Mouse (Mus musculus): ENCODE measurements around the gene Tcf19. TPM values are rescaled to one million over a fixed set of nuclear protein-coding genes. Genes with fewer than 3 reads are reported as not detected.

The Tcf19 gene
- total and polyA plus RNA-seq, 3 experiments: 29.7 to 38.4 (median 37.7) TPM

GRCm38 (mm10) chr17:35502762-35503161, 13.9 kb downstream of the Tcf19 start:
- Histone ChIP-seq H3K9me3 (replicated peaks; ENCODE audit: low read length) (no peaks in the 10 kb centered on the region), H3K9ac (ENCODE audit: insufficient read depth, low read depth) (no peak overlapping the region), H3K4me1 (ENCODE audit: control insufficient read depth in 1 of 2, insufficient read depth in 2 of 2) (peaks cover 0 to 6% of the 10 kb centered on the region in 2 experiments; a peak in 1 of 4 replicates), H3K4me2 (ENCODE audit: insufficient read depth, low read depth, poor library complexity, severe bottlenecking) (no peak overlapping the region), H3K36me3 (replicated peaks in 1 of 2; ENCODE audit: control insufficient read depth in 1 of 2, insufficient read depth in 1 of 2, low read length in 1 of 2) (no peaks in the 10 kb centered on the region), H3K27ac (ENCODE audit: insufficient read depth, low read depth) (no peak overlapping the region), H3K27me3 (replicated peaks) (peaks cover 9% of the 10 kb centered on the region), H3K79me2 (replicated peaks; ENCODE audit: control insufficient read depth, extremely low read depth, insufficient read depth, poor library complexity, severe bottlenecking) (no peaks in the 10 kb centered on the region), H3K4me3 (replicated peaks in 1 of 3; ENCODE audit: low read depth in 2 of 3, low read length in 2 of 3, poor library complexity in 1 of 3) (no peak overlapping the region)
- no peak for TF ChIP-seq TCF12 (IDR thresholded peaks at IDR 0.05; ENCODE audit: low read depth, low read length)
- no peak for TF ChIP-seq ZC3H11A (IDR thresholded peaks at IDR 0.05; ENCODE audit: low read depth, low read length)
- no peak for TF ChIP-seq CHD2 (IDR thresholded peaks at IDR 0.05; ENCODE audit: low read length)
- no peak for TF ChIP-seq IRF4 (IDR thresholded peaks at IDR 0.05; ENCODE audit: low read depth, low read length)
- no peak for TF ChIP-seq ETS1 (conservative IDR thresholded peaks at IDR 0.05; ENCODE audit: low read depth, low read length)
- no peak for TF ChIP-seq POLR2AphosphoS2 (IDR thresholded peaks at IDR 0.05; ENCODE audit: low read depth, low read length)
- no peak for TF ChIP-seq JUN (IDR thresholded peaks at IDR 0.05; ENCODE audit: insufficient read depth, low read depth, low read length)
- no peak for TF ChIP-seq USF1 (IDR thresholded peaks at IDR 0.05; ENCODE audit: low read depth, low read length)
- no peak for TF ChIP-seq HCFC1 (IDR thresholded peaks at IDR 0.05; ENCODE audit: low read depth, low read length)
- no peak for TF ChIP-seq GABPA (IDR thresholded peaks at IDR 0.05; ENCODE audit: insufficient replicate concordance, low read depth, low read length)
- no peak for TF ChIP-seq MAX (IDR thresholded peaks at IDR 0.05; ENCODE audit: low read length)
- TF ChIP-seq MYC (IDR thresholded peaks at IDR 0.05; ENCODE audit: low read depth, low read length): no peak
- TF ChIP-seq TBP (conservative IDR thresholded peaks at IDR 0.05; ENCODE audit: low read depth, low read length): no peak
- no peak for TF ChIP-seq MXI1 (IDR thresholded peaks at IDR 0.05; ENCODE audit: low read depth, low read length)
- TF ChIP-seq ZMIZ1 (IDR thresholded peaks at IDR 0.05; ENCODE audit: low read depth, low read length): no peak
- no peak for TF ChIP-seq NELFE (IDR thresholded peaks at IDR 0.05; ENCODE audit: low read depth, low read length)
- no peak for TF ChIP-seq E2F4 (IDR thresholded peaks at IDR 0.05; ENCODE audit: insufficient replicate concordance, low read depth, low read length)
- in situ Hi-C loops (cut with MboI; ENCODE audit: low pct_ligation_motif_present, low pct_unique_long_range_greater_than_20kb, low sequenced_read_pairs): no loop called here
- dilution Hi-C loops (cut with MboI; ENCODE audit: extremely low pct_ligation_motif_present, extremely low pct_unique_long_range_greater_than_20kb, low sequenced_read_pairs): no loop called here
- DNase-seq (ENCODE audit: extremely low read depth): no peak

- H3K4me2 ChIP-seq (ENCODE audit: insufficient read depth, low read depth, poor library complexity, severe bottlenecking): no peak overlapping the region
- dilution Hi-C loops (cut with MboI; ENCODE audit: extremely low pct_ligation_motif_present, extremely low pct_unique_long_range_greater_than_20kb, low sequenced_read_pairs): no loop called here
These were observed 14.4 kb downstream of the Tcf19 start for GRCm38 (mm10) chr17:35502226-35502625.

More at GRCm38 (mm10) chr17:35502226-35502625, 14.4 kb downstream of the Tcf19 start:
- Histone ChIP-seq H3K4me1 (ENCODE audit: control insufficient read depth in 1 of 2, insufficient read depth in 2 of 2) (peaks cover 0 to 6% of the 10 kb centered on the region in 2 experiments; a peak in 1 of 4 replicates), H3K36me3 (replicated peaks in 1 of 2; ENCODE audit: control insufficient read depth in 1 of 2, insufficient read depth in 1 of 2, low read length in 1 of 2) (no peaks in the 10 kb centered on the region), H3K4me3 (replicated peaks in 1 of 3; ENCODE audit: low read depth in 2 of 3, low read length in 2 of 3, poor library complexity in 1 of 3) (no peak overlapping the region), H3K27ac (ENCODE audit: insufficient read depth, low read depth) (no peak overlapping the region), H3K79me2 (replicated peaks; ENCODE audit: control insufficient read depth, extremely low read depth, insufficient read depth, poor library complexity, severe bottlenecking) (no peaks in the 10 kb centered on the region), H3K27me3 (replicated peaks) (peaks cover 9% of the 10 kb centered on the region), H3K9me3 (replicated peaks; ENCODE audit: low read length) (no peaks in the 10 kb centered on the region), H3K9ac (ENCODE audit: insufficient read depth, low read depth) (no peak overlapping the region)
- DNase-seq (ENCODE audit: extremely low read depth): no peak
- no peak for TF ChIP-seq KAT2A (IDR thresholded peaks at IDR 0.05; ENCODE audit: insufficient replicate concordance, low read length)
- no peak for TF ChIP-seq MYC (IDR thresholded peaks at IDR 0.05; ENCODE audit: low read depth, low read length)
- no peak for TF ChIP-seq EP300 (IDR thresholded peaks at IDR 0.05; ENCODE audit: low read length)
- TF ChIP-seq ELF1 (IDR thresholded peaks at IDR 0.05; ENCODE audit: low read depth, low read length): no peak
- TF ChIP-seq ETS1 (conservative IDR thresholded peaks at IDR 0.05; ENCODE audit: low read depth, low read length): no peak
- TF ChIP-seq SIN3A (IDR thresholded peaks at IDR 0.05; ENCODE audit: low read length): no peak
- no peak for TF ChIP-seq RCOR1 (conservative IDR thresholded peaks at IDR 0.05; ENCODE audit: low read depth, low read length)
- TF ChIP-seq CHD2 (IDR thresholded peaks at IDR 0.05; ENCODE audit: low read length): no peak
- TF ChIP-seq MAZ (IDR thresholded peaks at IDR 0.05; ENCODE audit: low read depth, low read length): no peak
- TF ChIP-seq UBTF (IDR thresholded peaks at IDR 0.05; ENCODE audit: low read depth, low read length): no peak
- TF ChIP-seq CTCF (conservative IDR thresholded peaks at IDR 0.05 in 1 of 2, IDR thresholded peaks at IDR 0.05 in 1 of 2; ENCODE audit: low read depth in 2 of 2, low read length in 2 of 2): no peak
- no peak for TF ChIP-seq IRF4 (IDR thresholded peaks at IDR 0.05; ENCODE audit: low read depth, low read length)
- no peak for TF ChIP-seq CHD1 (IDR thresholded peaks at IDR 0.05; ENCODE audit: low read depth, low read length)
- no peak for TF ChIP-seq RAD21 (IDR thresholded peaks at IDR 0.05; ENCODE audit: low read depth, low read length)
- TF ChIP-seq NELFE (IDR thresholded peaks at IDR 0.05; ENCODE audit: low read depth, low read length): no peak
- in situ Hi-C loops (cut with MboI; ENCODE audit: low pct_ligation_motif_present, low pct_unique_long_range_greater_than_20kb, low sequenced_read_pairs): no loop called here

All from CH12.LX (cell line).